Mouse (Mus musculus) CD4-positive naive resting alpha-beta T cell, adult 57 days (primary cell): Measurements from ENCODE around the gene Fgfr2. TPM values are rescaled to one million over a fixed set of nuclear protein-coding genes. Genes with fewer than 3 reads are reported as not detected.

ENCODE experiments used
- total RNA-seq: library from RNA; stranded (reverse); gene quantifications from one replicate; pipeline ENCODE4 v1.2.4, GENCODE M21; 2023

Gene Fgfr2
- total RNA-seq, 1 experiment from 2014 or later = not detected

DNA sequence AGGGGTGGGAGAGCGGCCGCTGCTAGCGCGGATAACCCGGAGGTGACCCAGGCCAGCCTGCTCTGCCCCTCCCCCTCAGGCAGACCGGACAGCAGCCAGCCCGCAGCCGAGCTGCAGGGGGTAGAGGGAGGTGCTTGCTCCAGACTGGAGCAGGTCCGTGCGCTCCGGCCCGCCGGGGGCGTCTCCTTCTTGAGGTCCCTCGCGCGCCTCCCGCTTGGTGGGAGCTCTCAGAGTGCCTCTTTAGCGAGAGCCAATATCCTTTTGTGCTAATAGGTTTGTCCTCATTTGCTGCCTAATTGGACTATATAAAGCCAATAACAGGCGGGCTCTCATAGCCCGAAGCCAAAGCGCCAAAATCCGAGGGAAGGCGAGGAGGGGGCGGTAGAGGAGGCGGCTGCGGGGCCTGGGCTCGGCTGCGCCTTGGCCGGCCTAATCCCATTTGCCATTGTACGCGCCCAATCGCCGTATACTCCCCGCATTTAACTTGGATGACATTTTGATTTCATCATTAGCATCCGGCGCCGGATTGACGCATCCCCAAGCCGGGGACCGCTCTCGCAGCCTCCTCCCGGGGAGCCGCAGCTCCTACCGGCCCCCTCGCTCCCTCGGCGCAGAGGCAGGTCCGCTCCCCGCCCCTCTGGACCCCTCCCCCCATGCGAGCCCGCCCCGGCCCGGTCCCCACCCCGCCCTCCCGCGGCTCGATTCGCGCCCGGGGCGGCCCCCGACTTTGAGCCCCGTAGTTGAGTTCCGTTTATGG lies 1580.9 kb downstream of the Fgfr2 start, which contains the start of gene Hmx3:
TSS of gene Hmx3 (plus strand) at position 753 of the 757 bp plus-strand sequence.

DNA sequence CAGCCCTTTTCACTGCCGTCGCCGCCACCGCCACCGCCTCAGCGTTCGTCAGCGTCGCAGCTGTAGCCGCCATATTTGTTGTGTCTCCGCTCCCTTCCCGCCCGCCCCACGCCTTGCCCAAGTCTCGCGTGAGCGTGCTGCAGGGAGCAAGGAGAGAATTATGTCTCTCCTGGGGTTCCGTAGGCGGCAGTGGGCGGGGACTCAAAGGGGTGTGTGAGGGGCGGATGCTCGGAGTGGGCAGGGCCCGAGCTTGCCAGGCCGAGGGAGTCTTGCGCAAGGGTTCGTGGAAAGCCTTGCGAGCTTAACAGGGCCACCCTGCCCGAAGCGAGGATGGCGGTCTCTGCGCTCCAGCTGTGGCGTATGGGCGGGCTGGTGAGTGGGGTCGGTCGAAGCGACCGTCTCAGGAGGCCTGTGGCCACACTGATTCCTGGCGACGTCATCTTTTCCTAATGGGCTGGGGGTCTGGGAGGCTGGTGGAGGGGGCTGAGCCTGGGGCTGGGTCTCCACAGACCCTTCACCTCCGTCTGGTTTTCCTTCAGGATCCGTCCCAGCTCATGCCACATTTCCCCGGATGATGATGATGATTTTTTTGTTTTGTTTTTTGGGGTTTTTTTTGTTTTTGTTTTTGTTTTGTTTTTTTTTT lies 1712.6 kb downstream of the Fgfr2 start, which contains the start of the genes Ikzf5 and Acadsb:
TSS of gene Ikzf5 (minus strand) at position 106 of the 643 bp plus-strand sequence.
TSS of gene Acadsb (plus strand) at position 186 of the 643 bp plus-strand sequence.

DNA sequence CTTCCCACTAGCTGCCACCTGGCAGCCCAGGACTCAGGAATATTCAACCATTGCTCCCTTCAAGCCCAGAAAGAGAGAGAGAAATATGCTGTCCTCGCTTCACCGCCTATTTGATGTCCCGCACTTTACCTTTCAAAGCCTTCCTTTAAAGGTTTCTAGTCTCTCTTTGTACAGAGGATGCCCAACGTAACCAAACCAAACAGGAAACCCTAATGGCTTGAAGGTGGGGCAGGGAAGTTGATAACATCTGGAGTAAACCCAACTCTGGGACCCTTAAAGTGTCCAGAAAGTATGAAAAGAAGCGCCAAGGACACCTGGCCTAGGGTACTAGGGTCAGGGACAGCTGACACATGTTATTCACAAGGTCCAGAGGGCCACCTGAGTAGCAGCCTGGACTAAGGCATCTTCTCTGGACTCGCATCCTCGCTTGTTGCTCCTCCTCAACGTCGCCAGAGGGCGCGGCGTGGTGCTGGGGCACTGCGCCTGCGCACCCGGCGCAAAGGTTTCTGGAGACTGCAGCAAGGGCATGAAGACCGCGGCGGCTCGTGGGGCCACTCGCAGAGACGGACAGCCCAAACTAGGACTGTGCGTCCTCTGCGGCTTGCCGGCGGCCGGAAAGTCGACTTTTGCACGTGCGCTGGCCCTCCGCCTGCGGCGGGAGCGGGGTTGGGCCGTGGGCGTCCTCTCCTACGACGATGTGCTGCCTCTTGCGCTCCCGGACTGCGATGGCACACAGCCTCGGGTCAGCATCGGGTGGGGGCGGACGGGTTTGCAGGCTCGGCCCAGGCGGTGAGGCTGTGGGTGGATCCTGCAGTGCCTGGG lies 1752.3 kb downstream of the Fgfr2 start, which contains the start of gene Pstk:
TSS of gene Pstk (plus strand) at position 494 of the 822 bp plus-strand sequence.

DNA sequence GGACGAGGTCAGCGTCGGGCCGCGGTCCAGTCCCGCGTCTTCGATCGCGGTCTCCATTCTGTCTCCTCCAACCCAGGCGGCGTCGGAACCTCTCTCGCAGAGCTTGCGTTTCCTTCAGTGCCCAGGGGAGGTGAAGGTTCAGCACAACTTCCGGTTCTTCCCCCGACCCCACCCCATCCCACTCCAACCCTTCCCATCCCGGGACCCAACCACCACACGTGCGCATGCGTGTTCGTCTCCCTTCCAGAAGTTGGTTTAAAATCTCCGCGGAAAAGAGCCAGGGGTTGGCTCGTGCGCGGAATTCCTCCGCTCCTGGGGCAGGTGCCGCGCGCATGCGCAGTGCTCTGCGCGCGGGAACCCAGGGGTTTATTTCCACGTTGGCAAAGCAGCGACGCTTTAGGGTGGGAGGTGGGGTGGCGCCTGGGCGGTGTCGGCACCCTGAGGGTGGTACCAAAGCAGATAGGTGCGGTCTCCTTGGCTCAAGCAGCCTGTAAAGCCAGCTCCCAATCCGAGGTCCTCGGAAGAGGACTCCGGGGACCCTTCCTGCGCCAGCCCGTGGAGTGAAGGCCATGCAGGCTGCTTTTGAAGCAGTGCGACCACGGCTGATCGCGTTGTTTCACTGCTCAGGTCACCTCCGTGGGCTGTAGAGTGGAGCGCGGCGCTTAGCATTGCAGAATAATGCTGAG lies 1760.4 kb downstream of the Fgfr2 start, which contains the start of gene 2310057M21Rik:
TSS of gene 2310057M21Rik (minus strand) at position 145 of the 686 bp plus-strand sequence.

DNA sequence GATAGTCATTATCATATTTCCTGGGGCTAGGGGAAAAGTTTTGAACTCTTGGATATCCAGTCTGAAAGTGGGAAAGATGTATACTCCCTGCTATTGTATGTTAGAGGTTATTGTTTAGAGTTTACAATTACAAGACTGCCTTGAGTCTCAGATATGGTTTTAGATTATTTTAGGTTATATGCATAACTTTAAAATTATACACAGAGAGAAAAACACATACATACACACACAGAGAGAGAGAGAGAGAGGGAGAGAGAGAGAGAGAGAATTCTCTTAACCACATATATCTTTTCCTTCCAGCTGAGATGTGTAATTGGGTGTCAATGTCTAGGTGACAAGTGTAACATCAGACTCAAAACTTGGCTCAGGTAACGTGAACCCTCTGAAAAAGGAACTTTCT lies 1789.6 kb downstream of the Fgfr2 start, which contains the start of gene Fam24a:
TSS of gene Fam24a (plus strand) at position 301 of the 400 bp plus-strand sequence.

DNA sequence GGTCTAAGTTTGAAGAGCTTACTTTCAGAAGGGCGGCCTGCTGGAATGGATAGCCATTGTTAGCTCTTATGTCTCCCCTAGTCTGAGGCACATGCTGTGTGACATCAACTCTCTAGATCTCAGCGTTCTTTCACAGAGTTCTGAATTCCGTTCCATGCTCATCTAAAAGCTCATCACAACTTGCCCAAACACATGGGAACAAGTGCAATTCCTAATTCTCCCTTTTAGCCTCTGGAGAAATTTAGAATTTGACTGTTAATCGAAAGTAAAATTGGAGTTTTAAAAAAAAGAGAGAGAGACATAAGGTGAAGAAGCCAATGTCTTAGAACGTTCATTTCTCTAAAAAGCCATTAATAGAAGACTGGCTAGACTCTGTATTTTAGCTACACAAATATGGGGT lies 1793.7 kb downstream of the Fgfr2 start, which contains the start of gene Fam24b:
TSS of gene Fam24b (minus strand) at position 101 of the 400 bp plus-strand sequence.

DNA sequence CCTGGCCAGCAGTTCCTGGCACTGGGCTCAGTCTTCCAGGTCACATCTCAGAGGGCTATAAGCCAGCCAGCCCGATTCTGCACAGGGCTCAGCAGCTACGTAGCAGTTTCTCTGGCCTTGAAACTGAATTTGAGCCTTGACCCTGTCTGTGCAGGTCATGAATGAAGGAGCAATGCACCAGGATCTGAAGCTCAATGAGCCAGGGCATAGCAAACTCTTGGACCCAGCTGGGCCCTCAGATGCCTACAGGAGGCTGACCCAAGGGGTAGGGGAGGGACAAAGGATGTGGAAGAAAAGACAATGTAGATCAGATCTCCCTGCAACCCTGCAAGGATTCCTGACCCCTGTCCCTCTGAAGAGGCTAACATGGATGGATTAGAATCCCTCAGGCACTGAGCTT lies 1801.0 kb downstream of the Fgfr2 start, which contains the start of gene Cuzd1:
TSS of gene Cuzd1 (minus strand) at position 101 of the 400 bp plus-strand sequence.

DNA sequence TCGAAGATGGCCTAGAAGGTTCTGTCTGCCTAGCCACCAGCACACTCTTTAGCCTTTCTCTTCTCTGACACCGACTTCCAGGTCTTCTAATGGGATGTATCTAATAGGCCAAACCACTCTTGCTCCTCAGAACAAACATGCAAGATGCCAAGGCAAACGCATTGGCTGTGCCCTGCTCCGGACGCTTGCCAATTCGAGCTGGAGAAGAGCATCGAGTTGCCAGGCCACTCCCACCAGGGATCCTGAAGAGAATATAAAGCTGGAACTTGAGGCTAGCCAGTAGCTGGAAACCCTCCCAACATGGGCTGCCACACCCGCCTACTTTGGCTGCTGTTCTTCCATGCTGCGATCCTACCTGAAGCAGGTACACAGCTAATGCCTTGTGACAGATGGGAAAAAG lies 1949.0 kb downstream of the Fgfr2 start, which contains the start of gene 5430419D17Rik:
TSS of gene 5430419D17Rik (plus strand) at position 282 of the 400 bp plus-strand sequence.

DNA sequence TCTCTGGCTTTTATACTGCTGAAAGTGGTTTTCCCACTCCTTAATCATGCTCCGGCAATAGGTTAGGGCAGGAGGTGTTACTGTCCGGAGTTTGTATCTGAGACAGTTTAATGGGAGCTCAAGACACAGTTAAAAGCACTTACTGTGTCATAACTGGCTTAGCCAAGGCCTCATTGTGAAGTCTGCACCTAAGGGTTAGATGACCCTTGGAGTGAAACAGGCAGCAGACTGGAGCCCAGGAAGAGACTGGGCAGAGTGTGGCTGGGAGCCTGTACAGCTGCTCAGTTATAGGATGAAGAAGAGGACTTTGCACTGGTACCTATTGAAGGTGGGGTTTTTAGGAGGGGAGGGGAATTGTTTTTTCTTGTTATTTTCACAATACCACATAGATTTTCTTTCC lies 1976.9 kb downstream of the Fgfr2 start, which contains the start of gene 4933402N03Rik:
TSS of gene 4933402N03Rik (minus strand) at position 101 of the 400 bp plus-strand sequence.

DNA sequence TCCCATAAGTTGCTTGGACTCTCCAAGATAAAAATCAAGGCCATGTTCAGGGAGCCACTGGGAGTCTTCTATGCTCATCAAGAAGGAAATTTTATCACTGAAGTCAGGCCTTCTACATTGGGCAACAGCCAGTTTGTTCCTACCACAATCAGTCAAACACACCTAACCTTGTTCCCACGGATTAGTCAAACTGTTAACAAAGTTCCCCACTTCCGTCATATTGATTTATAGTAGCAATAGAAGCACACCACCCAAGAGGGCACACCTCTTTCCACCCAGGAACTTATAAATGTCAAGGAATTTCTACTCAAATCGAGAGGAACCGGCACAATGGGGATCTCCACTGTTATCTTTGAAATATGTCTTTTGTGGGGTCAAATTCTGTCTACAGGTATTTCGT lies 2091.4 kb downstream of the Fgfr2 start, which contains the start of gene Dmbt1:
TSS of gene Dmbt1 (plus strand) at position 299 of the 400 bp plus-strand sequence.

DNA sequence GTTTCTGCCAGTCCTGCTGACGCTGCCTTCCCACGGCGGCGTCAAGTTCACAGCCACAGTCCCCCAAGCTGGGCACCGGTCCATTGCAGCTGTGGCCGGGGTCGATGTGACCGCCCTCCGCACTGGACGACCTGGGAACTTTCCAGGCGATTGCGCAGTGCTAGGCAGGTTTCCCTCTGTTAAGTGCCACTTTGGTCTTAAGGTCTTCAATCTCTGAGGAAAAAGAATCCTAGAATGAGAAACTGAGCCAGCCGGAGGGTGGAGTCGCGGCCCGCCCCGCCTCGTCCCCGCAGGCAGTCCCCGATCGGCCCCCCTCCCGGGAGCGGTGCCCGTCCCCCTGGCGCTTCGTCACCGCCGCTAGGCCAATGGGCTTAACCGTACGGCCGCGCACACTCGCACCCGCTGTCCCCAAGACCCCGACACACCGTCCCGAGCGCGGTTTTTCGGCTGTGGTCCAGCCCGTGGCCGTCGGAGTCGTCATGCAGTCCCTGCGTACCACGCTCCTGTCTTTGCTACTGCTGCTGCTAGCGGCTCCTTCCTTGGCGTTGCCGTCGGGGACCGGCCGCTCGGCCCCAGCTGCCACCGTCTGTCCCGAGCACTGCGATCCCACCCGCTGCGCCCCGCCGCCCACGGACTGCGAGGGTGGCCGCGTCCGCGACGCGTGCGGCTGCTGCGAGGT lies 2187.2 kb downstream of the Fgfr2 start, which contains the start of gene Htra1:
TSS of gene Htra1 (plus strand) at position 319 of the 679 bp plus-strand sequence.

DNA sequence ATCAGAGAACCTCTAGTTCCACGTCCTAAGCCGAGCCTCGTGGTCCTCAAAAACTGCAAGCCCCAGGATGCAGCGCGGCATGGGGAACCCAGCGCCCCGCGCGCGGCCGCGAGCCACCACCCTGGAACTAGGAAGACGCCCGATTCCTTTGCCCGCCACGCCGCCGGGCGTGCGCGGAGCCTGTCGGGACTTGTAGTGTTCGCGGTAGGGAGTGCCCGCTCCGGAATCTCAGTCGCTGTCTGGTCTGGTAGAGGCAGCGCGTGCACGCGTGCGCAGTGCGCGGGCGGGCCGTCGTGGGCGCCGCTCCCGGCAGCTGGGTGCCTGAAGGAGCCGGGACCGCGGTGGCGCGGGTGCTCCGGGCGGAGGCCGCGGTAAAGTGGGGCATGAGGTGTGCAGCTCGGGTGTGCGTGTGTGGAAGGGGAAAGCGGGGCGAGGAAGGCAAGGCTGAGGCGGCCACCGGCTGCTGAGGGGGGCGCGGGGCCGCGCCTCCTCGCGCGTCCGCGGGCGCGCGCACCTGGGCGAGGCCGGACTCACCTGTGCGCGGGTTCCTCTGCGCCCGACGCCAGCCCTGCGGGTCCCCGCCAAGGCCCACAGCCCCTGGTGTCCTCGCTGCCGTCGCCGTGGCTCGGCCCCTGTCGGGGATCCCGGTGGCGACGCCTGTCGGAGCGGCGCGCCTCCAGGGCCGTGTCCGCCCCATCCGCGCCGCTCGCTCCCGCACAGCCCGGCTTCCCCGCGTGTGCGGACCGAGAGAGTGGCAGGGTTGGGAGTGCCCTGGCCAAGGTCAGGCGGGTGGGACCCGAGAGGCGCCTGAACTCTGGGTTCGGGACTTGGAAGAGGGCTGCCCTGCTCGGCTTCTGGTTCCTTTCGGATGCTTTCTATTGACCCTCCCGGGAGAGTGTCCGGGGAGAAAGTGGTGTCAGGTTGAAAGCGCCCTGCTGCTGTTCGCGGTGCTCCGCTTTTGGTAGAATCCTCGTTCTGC lies 2257.2 kb downstream of the Fgfr2 start, which contains the start of gene Plekha1:
TSS of gene Plekha1 (plus strand) at position 144 of the 979 bp plus-strand sequence.

DNA sequence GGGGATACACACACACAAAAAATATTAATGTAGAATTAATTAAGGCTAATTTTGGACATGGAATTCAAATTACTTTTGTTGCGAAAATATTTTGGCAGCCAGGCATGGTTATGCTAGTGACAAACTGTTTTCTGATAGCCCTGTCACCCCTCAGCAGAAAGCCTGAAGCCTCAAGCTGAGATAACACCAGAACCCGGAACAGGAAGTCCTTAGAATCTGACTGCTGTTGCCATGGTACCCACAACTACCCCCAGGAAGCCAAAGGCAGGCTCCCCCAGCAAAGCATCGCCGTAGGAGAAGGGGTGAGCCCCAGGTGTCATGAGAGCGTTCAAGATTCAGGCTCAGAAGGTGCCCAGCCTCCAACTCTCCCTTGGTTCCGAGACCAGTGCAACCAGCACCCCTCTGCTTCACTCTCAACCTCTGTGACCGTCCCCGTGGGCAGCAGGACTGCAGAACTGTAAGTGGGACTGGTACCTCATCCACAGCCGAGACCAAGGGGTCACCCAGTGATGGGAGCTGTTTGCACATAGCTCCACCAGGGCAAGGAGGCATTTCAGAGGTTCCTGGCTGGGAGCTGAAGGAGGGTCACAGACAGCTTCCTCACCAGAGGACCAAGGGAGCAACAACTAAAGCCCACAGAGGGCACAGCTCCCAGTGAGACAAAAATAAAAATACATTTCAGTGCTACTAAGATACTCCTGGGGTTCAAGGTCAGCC lies 2349.1 kb downstream of the Fgfr2 start, which contains the start of gene Btbd16:
TSS of gene Btbd16 (plus strand) at position 156 of the 717 bp plus-strand sequence.

DNA sequence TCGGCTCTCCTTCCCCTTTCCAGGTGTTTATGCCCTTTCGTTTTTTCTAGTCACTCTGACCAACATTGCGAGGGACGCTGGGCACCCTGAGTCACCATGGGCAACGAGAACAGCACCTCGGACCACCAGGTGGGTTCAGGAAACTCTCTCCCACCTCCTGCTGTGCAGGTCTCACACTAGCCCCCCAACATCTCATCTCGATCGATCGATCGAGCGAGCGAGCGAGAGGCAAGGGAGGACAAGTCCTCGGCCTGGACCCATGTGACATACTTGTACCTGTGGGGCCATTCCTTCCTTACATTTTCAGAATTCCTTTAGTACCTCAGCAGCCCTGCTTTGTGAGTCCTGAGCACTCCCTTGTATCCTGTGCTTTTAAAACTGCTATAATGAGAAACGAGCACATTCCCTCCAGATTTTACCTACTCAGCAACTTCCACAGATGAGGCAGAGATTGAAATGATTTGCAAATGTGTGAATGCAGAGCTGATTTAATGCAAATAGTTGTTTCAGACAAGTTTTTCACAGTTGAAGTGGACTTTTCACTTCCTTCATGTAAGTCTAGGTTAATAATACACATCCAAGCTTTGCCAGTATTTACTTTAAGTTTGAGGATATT lies 2545.7 kb downstream of the Fgfr2 start, which contains the start of gene Tacc2:
TSS of gene Tacc2 (plus strand) at position 51 of the 616 bp plus-strand sequence.

DNA sequence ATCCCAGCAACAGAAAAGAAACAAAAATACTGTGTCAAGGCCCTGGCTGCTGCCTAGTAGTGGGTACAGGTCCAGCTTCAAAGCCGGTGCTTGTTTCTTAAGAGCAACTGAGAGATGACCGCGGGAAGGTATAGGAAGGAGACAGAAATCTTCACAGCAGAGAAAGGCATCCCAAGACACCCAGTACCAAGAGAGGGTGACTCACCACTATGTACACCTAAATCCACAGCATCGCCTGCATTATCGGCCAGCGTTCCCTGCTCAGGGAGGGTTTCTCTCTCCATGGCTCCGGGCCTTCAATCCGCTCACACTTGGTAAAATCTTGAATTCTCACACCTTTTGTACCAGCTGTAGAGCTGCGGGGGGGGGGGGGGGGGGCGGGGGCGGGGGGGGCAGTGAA lies 2550.3 kb downstream of the Fgfr2 start, which contains the start of gene Nsmce4a:
TSS of gene Nsmce4a (minus strand) at position 298 of the 400 bp plus-strand sequence.

DNA sequence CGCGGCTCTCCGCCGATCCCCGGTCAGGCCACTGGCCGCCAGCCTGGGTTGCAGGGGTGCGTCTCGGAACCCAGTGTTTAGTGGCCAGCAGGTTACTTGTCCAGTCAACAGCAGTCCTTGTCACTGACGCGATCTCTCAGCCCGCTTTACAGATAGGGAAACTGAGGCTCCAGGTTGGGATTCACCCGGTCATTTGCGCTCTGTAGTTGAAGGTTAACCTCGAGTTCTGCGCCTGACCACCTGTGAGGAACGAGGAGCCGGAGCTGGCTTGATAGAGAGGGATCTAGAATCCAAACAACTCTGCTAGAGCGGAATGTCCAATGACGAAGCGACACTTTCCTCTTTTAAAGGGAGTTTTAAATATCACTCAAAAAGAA lies 2603.1 kb downstream of the Fgfr2 start, which contains the start of gene Ate1:
TSS of gene Ate1 (minus strand) at position 321 of the 377 bp plus-strand sequence.

